Mouse (Mus musculus) mouse embryonic stem cell (cell line): Measurements from ENCODE around the gene Grhpr.
"Not testable (repeated sequence)": the region's sequence is repeated elsewhere in the genome, so short reads cannot be mapped to it uniquely, and the experiment has no call there.

Source experiments
- in situ Hi-C, 2 experiments: fragments of 300-500 bp; cut with MboI; formaldehyde crosslinking; loops; 1 replicate in 1 of 2; 3 replicates in 1 of 2; pipeline ENCODE4 v1.14.3; 2019 to 2020; ENCODE audit warnings: low sequenced_read_pairs in 2 of 2, low pct_unique_long_range_greater_than_20kb in 1 of 2, mixed read lengths in 1 of 2; ENCODE audit not compliant: unreplicated experiment in 1 of 2

Gene Grhpr

GRCm38 (mm10) chr4:44970612-44971110 is 10.5 kb upstream of the Grhpr start:
- in situ Hi-C loops = no loop called here

- in situ Hi-C loops = no loop called here
These were observed 7.7 kb upstream of the Grhpr start for GRCm38 (mm10) chr4:44973450-44973849.

GRCm38 (mm10) chr4:44973871-44974270 is 7.3 kb upstream of the Grhpr start:
- in situ Hi-C loops = no loop called here

- in situ Hi-C loops = no loop called here
These were observed 6.9 kb upstream of the Grhpr start for GRCm38 (mm10) chr4:44974331-44974730.

- in situ Hi-C loops = no loop called here
These were observed 5.1 kb upstream of the Grhpr start for GRCm38 (mm10) chr4:44976026-44976615.

- in situ Hi-C loops = no loop called here
These were observed 4.1 kb upstream of the Grhpr start for GRCm38 (mm10) chr4:44976921-44977710.

GRCm38 (mm10) chr4:44978175-44978574 is 3.0 kb upstream of the Grhpr start:
- in situ Hi-C loops = no loop called here

GRCm38 (mm10) chr4:44979794-44980338 is 1.3 kb upstream of the Grhpr start:
- in situ Hi-C loops = no loop called here

GRCm38 (mm10) chr4:44981974-44982287 is 736 bp downstream of the Grhpr start:
- in situ Hi-C loops = no loop called here

- in situ Hi-C loops = no loop called here
These were observed 1.4 kb downstream of the Grhpr start for GRCm38 (mm10) chr4:44982440-44983130.

GRCm38 (mm10) chr4:44983131-44983740 is 2.0 kb downstream of the Grhpr start:
- in situ Hi-C loops = no loop called here

- in situ Hi-C loops = no loop called here
These were observed 9.4 kb downstream of the Grhpr start for GRCm38 (mm10) chr4:44990560-44990959.

- in situ Hi-C loops = not testable (repeated sequence)
These were observed 11.1 kb downstream of the Grhpr start for GRCm38 (mm10) chr4:44992330-44992729.

- in situ Hi-C loops = not testable (repeated sequence)
These were observed 12.0 kb downstream of the Grhpr start for GRCm38 (mm10) chr4:44993179-44993578.

- in situ Hi-C loops = no loop called here
These were observed 12.7 kb downstream of the Grhpr start for GRCm38 (mm10) chr4:44993847-44994246.

- in situ Hi-C loops = no loop called here
These were observed 13.6 kb downstream of the Grhpr start for GRCm38 (mm10) chr4:44994776-44995175.

GRCm38 (mm10) chr4:44998071-44998470 is 16.9 kb downstream of the Grhpr start:
- in situ Hi-C loops = no loop called here

- in situ Hi-C loops = no loop called here
These were observed 18.8 kb downstream of the Grhpr start for GRCm38 (mm10) chr4:45000001-45000400.

- in situ Hi-C loops = no loop called here
These were observed 24.3 kb downstream of the Grhpr start for GRCm38 (mm10) chr4:45005452-45005851.
